Mouse (Mus musculus): ENCODE data around the gene C1qbp. TPM values are rescaled to one million over a fixed set of nuclear protein-coding genes. Genes with fewer than 3 reads are reported as not detected.

The C1qbp gene
- polyA plus RNA-seq (2012; rRNA removed): 125 and 165 TPM in 2 replicates

DNA sequence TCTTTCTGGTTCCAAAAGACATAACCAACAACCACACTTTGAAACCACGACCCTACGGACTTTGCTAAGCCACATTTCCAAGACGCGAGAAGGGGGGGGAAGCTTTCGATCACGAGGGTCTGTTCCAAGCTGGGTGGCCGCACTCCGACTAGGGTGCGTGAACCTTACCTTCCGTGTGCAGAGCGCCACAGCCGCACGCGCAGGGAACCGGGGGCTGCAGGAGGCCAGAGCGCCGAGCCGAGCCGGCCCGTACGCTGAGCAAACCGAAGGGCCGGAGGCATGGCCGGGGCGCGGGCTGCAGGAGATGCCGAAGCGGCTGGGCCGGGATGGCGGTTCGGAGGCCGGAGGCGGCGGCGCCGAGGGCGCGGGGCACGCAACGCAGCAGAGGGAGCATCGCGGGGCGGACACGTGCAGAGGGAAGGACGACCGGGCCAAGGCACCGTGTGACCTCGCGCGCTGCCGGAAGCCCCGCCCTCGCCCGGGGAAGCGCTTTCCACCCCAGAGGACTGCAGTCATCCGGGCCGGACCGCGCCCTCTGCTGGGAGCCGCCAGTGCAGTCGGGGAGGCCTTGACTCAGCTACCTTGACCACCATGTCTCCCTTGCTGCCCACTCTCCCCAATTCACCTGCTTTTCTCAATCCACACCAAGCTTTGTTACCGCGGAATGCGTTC, at the start of gene C1qbp:
Gene C1qbp (minus strand): TSS at position 470 of the 672 bp plus-strand sequence.
- Histone ChIP-seq H3K27ac (ENCODE audit: insufficient read depth, low read depth, low read length) (0 out of 2 replicates have a peak within 1 kb of the TSS, but pooled peaks have one; percentile 7), H3K27me3 (ENCODE audit: control insufficient read depth, insufficient read depth, low read length) (no peaks in the 10 kb centered on the region), H3K4me1 (ENCODE audit: control insufficient read depth, insufficient read depth, insufficient read length, low read length) (peaks cover 3% of the 10 kb centered on the region; the same call in 1 of the 2 replicates), H3K36me3 (ENCODE audit: control insufficient read depth, insufficient read depth, low read length) (peaks cover 41% of the 10 kb centered on the region), H3K4me3 (ENCODE audit: low read depth, low read length) (peak within 1 kb of the TSS; percentile 95)
- TF ChIP-seq POLR2A (IDR thresholded peaks at IDR 0.05; ENCODE audit: low read depth, low read length): peak; percentile 55
- peak; percentile 96 for TF ChIP-seq CTCF (IDR thresholded peaks at IDR 0.05; ENCODE audit: extremely low read depth, insufficient read length, insufficient replicate concordance, low read depth, low read length)
- WGBS: under 1% methylated on average over 63 of the region's 64 CpGs

- no peak for TF ChIP-seq CTCF (IDR thresholded peaks at IDR 0.05; ENCODE audit: extremely low read depth, insufficient read length, insufficient replicate concordance, low read depth, low read length)
- TF ChIP-seq POLR2A (IDR thresholded peaks at IDR 0.05; ENCODE audit: low read depth, low read length): no peak
- no peak overlapping the region for H3K27ac ChIP-seq (ENCODE audit: insufficient read depth, low read depth, low read length)
- H3K27me3 ChIP-seq (ENCODE audit: control insufficient read depth, insufficient read depth, low read length): peaks cover 3% of the 10 kb centered on the region; the same call in 1 of the 2 replicates
- H3K36me3 ChIP-seq (ENCODE audit: control insufficient read depth, insufficient read depth, low read length): peaks cover 8% of the 10 kb centered on the region
- H3K4me3 ChIP-seq (ENCODE audit: low read depth, low read length): no peak overlapping the region
- 75% methylated on average over 7 of the region's 7 CpGs for WGBS
- no peaks in the 10 kb centered on the region for H3K4me1 ChIP-seq (ENCODE audit: control insufficient read depth, insufficient read depth, insufficient read length, low read length)
Measured at GRCm38 (mm10) chr11:71032070-71032469, 49.2 kb upstream of the C1qbp start.

GRCm38 (mm10) chr11:71029403-71030118, 46.7 kb upstream of the C1qbp start:
- H3K27ac ChIP-seq (ENCODE audit: insufficient read depth, low read depth, low read length): no peak overlapping the region
- TF ChIP-seq CTCF (IDR thresholded peaks at IDR 0.05; ENCODE audit: extremely low read depth, insufficient read length, insufficient replicate concordance, low read depth, low read length): no peak
- no peak for TF ChIP-seq POLR2A (IDR thresholded peaks at IDR 0.05; ENCODE audit: low read depth, low read length)
- peaks cover 3% of the 10 kb centered on the region; the same call in 1 of the 2 replicates for H3K27me3 ChIP-seq (ENCODE audit: control insufficient read depth, insufficient read depth, low read length)
- WGBS: 71% methylated on average over 3 of the region's 3 CpGs
- H3K4me3 ChIP-seq (ENCODE audit: low read depth, low read length): no peak overlapping the region
- H3K36me3 ChIP-seq (ENCODE audit: control insufficient read depth, insufficient read depth, low read length): peaks cover 24% of the 10 kb centered on the region
- H3K4me1 ChIP-seq (ENCODE audit: control insufficient read depth, insufficient read depth, insufficient read length, low read length): no peaks in the 10 kb centered on the region

DNA sequence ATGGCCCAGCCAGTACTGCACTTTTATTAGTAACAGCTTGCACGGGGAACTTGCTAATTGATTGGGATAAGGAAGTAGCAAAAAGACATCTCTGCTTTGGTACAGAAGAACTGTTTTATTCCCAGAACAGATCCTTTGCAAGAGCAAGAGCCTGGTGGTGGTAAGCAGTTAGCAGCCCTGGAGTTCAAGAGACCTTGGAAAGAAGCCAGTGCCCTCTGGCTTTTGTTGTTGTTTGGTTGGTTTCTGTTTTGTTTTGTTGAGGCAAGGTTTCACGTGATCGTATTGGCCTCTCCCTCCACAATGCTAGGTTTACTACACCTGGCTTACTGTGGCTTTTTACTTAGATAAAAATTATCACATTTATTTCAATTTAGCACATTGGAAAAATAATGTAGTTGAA, 45.5 kb upstream of the C1qbp start:
- no peaks in the 10 kb centered on the region for H3K4me1 ChIP-seq (ENCODE audit: control insufficient read depth, insufficient read depth, insufficient read length, low read length)
- no peak overlapping the region for H3K27ac ChIP-seq (ENCODE audit: insufficient read depth, low read depth, low read length)
- peaks cover 2% of the 10 kb centered on the region; the same call in 1 of the 2 replicates for H3K27me3 ChIP-seq (ENCODE audit: control insufficient read depth, insufficient read depth, low read length)
- TF ChIP-seq POLR2A (IDR thresholded peaks at IDR 0.05; ENCODE audit: low read depth, low read length) (no peak), CTCF (IDR thresholded peaks at IDR 0.05; ENCODE audit: extremely low read depth, insufficient read length, insufficient replicate concordance, low read depth, low read length) (no peak)
- H3K36me3 ChIP-seq (ENCODE audit: control insufficient read depth, insufficient read depth, low read length): peaks cover 24% of the 10 kb centered on the region
- 58% methylated on average over 3 of the region's 3 CpGs for WGBS
- H3K4me3 ChIP-seq (ENCODE audit: low read depth, low read length): no peak overlapping the region

DNA sequence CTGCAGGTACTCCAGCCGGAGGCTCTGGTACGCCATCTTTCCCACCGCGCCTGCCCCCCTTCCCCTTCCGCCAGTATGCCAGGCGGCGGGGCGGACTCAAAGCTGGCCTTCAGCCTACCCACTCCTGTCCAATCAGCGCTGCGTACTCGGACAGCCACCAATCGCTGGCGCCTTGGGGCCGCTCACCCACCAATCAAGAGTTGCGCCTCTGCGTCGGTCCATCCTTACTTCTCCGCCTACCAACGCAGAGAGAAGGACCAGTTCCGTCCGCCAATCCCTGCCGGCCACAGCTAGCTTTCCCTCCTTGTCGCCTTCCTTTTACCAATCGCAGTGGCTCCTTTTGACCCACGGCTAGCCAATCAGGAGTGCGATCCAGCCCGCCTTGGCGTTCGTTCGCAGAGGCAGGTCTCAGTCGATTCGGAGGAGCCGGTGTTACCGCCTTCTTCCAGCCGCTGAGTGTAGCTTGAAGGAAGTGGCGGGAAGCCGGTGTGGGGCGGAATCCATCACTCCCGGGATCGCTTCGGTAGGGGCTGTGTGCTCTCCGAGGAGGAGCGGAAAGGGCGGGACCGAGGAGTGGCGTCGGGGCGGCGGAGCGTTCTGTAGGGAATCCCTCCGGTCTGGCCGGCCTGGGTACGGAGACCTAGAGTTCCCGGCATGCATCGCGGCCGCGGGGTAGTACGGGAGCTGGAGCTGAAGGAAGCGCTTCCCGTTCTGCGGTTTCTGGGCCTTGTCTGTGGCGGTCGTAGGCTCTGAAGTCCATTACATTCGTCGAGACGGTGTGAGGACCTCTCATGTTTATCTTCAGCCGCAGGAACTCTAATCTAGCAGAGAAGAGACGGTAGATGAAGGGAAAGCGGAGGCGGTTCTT, 36.6 kb upstream of the C1qbp start, which contains the start of the genes Mis12 and Derl2:
Gene Mis12 (plus strand): TSS at position 411 of the 868 bp plus-strand sequence.
Gene Derl2 (minus strand): TSS at position 641 of the 868 bp plus-strand sequence.
- under 1% methylated on average over 71 of the region's 71 CpGs for WGBS

GRCm38 (mm10) chr11:71018416-71019200, 35.8 kb upstream of the C1qbp start:
- Histone ChIP-seq H3K27me3 (ENCODE audit: control insufficient read depth, insufficient read depth, low read length) (no peaks in the 10 kb centered on the region), H3K4me1 (ENCODE audit: control insufficient read depth, insufficient read depth, insufficient read length, low read length) (peaks cover 5% of the 10 kb centered on the region; the same call in 1 of the 2 replicates), H3K4me3 (ENCODE audit: low read depth, low read length) (peak overlapping the region; percentile 91), H3K27ac (ENCODE audit: insufficient read depth, low read depth, low read length) (peak overlapping the region; percentile 65), H3K36me3 (ENCODE audit: control insufficient read depth, insufficient read depth, low read length) (peaks cover 8% of the 10 kb centered on the region)
- TF ChIP-seq POLR2A (IDR thresholded peaks at IDR 0.05; ENCODE audit: low read depth, low read length) (no peak; the same call in 1 of the 2 replicates), CTCF (IDR thresholded peaks at IDR 0.05; ENCODE audit: extremely low read depth, insufficient read length, insufficient replicate concordance, low read depth, low read length) (no peak)
- 3% methylated on average over 28 of the region's 28 CpGs for WGBS

More for the DNA sequence above, 36.6 kb upstream of the C1qbp start, which contains the start of the genes Mis12 and Derl2:
- H3K27me3 ChIP-seq (ENCODE audit: control insufficient read depth, insufficient read depth, low read length): no peaks in the 10 kb centered on the region
- peak within 1 kb of the TSS; percentile 91 for H3K4me3 ChIP-seq (ENCODE audit: low read depth, low read length)
- peaks cover 5% of the 10 kb centered on the region; the same call in 1 of the 2 replicates for H3K36me3 ChIP-seq (ENCODE audit: control insufficient read depth, insufficient read depth, low read length)
- TF ChIP-seq CTCF (IDR thresholded peaks at IDR 0.05; ENCODE audit: extremely low read depth, insufficient read length, insufficient replicate concordance, low read depth, low read length) (no peak), POLR2A (IDR thresholded peaks at IDR 0.05; ENCODE audit: low read depth, low read length) (peak; percentile 68; the same call in 1 of the 2 replicates)
- H3K4me1 ChIP-seq (ENCODE audit: control insufficient read depth, insufficient read depth, insufficient read length, low read length): peaks cover 5% of the 10 kb centered on the region; the same call in 1 of the 2 replicates
- H3K27ac ChIP-seq (ENCODE audit: insufficient read depth, low read depth, low read length): peak within 1 kb of the TSS; percentile 80

All from small intestine, adult 2 months (tissue).